Mouse (Mus musculus): Measurements from ENCODE around the gene Rps6kc1.

The Rps6kc1 gene

DNA sequence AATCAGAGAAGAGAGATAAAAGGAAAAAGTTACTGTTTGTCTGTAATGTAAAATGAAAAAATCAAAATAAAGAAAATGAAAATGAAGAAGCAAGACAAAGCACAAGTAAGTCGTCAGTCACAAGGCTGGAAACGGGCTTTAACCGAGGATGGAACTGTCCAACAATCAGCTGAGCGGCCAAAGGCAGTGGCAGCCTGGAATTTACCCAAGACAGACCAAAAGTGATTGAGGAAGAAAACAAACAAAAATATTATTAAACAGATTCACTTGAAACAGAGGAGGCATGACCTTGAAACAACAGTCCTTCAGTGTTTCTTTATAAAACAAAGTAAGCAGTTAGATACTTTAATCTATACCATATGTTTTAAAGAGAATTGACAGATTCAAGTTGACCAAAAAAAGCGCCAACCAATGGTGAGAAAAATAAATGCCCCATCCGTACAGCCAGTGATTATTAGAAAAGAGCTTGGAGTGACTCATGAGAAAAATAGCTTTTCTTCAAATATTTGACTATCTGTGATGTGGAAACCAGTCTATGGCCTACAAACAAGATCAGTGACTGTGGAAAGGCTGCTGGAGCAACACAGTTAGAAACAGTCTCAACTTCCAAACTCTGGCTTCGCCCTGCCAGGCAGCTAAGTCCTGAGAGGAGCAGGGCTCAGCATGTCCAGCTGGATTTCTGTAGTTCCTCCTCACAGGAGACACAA, 77.2 kb downstream of the Rps6kc1 start:
- DNase-seq (ENCODE audit: low spot score): peak; percentile 32

GRCm38 (mm10) chr1:190832965-190833630, 78.5 kb downstream of the Rps6kc1 start:
- DNase-seq (ENCODE audit: low spot score): no peak

GRCm38 (mm10) chr1:190831839-190832497, 79.6 kb downstream of the Rps6kc1 start:
- peak; percentile 66 for DNase-seq (ENCODE audit: low spot score)

GRCm38 (mm10) chr1:190826486-190827034, 85.0 kb downstream of the Rps6kc1 start:
- no peak for DNase-seq (ENCODE audit: low spot score)

DNA sequence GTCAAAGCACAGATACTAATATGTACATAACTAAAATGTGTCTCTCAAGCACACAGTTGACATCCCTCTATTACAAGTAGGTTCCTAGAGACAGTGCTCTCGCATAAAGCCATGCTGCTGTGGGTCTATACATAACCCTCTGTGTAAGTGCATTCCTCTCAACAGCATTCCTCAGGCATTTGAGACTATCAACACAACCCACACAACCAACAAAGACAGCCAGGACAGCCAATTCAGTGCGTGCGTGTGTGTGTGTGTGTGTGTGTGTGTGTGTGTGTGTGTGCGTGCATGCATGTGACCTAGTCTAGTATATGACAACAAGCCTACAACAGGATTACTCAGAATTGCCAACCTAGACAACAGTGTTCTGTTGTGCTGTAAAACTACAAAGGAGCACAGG, 87.8 kb downstream of the Rps6kc1 start:
- DNase-seq (ENCODE audit: low spot score): no peak

GRCm38 (mm10) chr1:190816141-190816540, 95.4 kb downstream of the Rps6kc1 start:
- DNase-seq (ENCODE audit: low spot score): no peak

GRCm38 (mm10) chr1:190810408-190810807, 101.2 kb downstream of the Rps6kc1 start:
- no peak for DNase-seq (ENCODE audit: low spot score)

- no peak for DNase-seq (ENCODE audit: low spot score)
Observed at GRCm38 (mm10) chr1:190808766-190809221, 102.8 kb downstream of the Rps6kc1 start.

- DNase-seq (ENCODE audit: low spot score): no peak
Observed at GRCm38 (mm10) chr1:190806817-190807216, 104.8 kb downstream of the Rps6kc1 start.

DNA sequence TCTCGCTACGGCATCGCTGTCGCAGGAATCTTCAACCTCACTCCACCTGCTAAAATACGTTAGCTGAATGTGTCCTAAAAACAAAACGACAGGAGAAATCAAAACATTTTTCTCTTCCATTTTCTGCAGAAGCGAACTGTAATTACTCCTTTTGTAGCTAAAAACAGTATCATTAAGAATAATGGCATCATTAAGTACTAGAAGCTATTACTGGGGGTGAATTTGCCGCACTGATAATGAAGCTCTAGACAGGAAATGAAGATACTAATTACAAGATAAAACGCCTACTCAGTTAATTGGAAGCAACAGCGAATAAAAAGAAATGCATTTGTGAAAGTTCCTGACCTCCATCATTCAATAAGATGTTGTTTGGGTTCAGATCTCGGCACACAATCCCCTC, 112.9 kb downstream of the Rps6kc1 start:
- no peak for DNase-seq (ENCODE audit: low spot score)

DNA sequence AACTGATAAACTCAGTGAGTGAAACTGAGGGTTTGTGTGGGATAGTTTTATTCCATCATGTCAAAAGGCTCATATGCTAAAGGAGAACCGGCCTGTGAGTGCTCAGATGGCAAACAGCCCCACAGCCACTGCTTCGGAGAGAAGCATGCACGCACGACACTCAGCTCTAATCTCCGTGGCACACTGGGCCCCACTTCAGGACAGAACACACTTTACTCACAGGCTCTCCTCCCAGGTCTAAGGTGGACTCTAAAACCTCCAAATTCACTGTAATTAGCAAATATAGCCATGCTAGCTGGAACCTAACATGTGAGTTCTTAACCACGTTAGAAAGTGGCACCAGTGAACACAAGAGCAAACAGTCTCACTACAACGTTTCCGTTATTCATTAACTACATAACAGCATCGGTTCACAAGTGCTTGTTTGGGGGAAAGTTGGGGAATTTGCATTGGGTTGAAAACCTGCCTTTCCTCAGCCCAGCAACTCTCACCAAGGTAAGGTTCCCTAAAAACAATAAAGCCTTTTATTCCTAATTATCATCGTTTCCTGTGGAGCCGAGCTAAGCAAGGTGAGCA, 114.0 kb downstream of the Rps6kc1 start:
- DNase-seq (ENCODE audit: low spot score): no peak

DNA sequence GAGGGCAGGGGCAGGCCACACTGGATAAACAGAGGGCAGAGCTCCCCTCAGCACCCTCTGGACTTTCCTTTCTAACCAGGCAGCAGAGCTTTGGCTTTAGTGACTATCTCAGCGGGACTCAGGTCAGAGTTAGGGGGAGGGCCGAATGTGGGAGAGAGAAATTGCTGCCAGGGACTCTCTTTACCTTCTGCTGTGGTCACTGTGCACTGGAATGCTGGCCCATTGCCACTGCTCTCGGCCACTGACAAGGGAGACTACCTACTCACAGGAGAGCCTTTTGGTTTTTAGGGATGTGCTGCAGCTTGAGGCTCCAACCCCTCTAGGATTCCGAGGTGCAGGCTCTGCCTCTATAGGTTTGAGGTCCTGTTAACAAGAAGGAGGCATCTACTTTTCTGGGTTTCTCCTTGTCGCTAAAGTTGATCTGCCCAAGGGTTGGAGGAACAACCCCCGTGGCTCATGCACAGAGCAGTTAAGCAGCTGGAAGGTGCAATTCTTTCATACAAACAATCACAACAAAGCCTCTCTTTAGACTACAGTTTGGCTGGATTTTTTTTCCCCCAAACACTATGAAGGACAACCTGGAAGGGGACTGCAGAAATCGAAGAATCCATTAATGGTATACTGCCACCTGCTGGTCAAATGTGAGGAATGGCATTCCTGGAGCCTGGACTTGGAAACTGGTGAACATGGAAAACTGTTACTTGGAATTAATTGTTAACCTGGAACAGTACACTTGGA, 114.7 kb downstream of the Rps6kc1 start:
- no peak for DNase-seq (ENCODE audit: low spot score)

- no peak for DNase-seq (ENCODE audit: low spot score)
Observed at GRCm38 (mm10) chr1:190791638-190792037, 119.9 kb downstream of the Rps6kc1 start.

GRCm38 (mm10) chr1:190790720-190791119, 120.8 kb downstream of the Rps6kc1 start:
- DNase-seq (ENCODE audit: low spot score): no peak

- no peak for DNase-seq (ENCODE audit: low spot score)
Observed at GRCm38 (mm10) chr1:190777660-190778059, 133.9 kb downstream of the Rps6kc1 start.

DNA sequence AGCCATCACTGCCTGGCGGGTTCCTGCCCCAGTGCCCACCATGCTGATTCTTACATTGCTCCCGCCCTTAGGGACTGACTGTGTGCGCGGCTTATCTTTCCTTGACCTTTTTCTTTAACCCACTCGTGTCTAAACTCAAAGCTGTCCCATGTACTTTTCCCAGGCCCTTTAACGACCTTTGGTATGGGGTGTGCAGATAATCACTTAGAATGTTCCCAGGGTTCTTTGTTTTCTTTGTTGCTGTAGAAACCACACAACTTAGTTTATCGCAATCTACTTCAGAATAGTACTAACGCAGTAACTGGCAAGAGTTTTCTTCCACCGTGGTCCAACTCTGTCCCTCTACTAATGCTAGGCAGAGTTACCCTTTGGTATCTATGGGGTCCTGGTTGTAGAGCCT, 135.3 kb downstream of the Rps6kc1 start:
- no peak for DNase-seq (ENCODE audit: low spot score)

DNA sequence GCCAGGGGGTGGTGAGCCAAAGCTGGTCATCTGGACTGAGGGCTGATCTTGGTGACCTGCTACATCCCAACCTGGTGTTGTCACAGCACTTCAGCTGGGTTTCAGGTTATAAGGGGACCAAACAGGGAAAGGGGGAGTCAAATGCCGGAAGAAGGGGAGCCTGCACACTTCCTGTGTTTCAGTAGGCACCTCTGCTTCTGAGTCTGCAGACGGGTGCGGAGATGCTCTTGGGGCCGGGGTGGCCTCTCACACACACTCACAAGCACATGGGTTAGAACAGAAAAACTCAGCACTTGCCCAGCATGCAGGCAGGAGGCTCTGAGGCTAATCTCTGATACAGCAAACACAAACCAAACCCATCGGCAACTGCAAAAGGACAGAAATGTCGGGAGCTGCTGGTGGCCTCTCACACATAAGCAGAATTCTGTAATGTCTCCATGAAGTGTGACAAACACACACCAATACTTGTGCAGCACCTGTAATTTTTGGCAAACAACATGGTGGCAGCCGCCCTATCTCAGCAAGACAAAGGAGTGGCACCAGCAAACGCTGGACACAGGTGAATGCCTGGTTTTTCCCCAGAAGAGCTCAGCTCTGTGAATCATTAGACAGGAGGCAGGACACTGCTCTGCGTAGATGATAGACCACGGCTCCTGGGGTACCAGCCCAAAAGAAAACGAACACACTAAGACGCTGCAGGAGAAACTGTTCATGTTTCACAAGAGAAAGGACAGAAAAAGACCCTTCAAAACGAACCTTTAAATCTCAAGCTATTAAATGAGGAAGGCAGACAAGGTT, 139.3 kb downstream of the Rps6kc1 start:
- DNase-seq (ENCODE audit: low spot score): no peak

- no peak for DNase-seq (ENCODE audit: low spot score)
Observed at GRCm38 (mm10) chr1:190769748-190770147, 141.8 kb downstream of the Rps6kc1 start.

GRCm38 (mm10) chr1:190768307-190768706, 143.3 kb downstream of the Rps6kc1 start:
- DNase-seq (ENCODE audit: low spot score): no peak

DNA sequence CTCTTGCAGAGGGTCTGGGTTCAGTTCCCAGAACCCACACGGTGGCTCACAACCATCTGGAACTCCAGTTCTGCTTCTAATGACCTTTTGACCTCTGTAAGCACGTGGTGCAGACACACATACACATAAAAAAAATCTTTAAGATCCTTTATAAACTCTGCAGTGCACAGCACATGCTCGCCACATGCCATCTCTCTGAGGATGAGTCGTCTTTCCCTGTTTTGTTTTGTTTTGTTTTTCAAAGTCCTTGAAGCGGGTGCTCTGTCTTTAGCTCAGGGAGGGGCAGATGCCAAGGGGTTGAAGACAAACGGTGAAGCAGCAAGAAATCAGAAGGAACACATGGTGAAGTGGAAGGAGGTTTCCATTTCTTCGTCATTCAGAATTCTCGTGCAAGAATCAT, 143.9 kb downstream of the Rps6kc1 start:
- no peak for DNase-seq (ENCODE audit: low spot score)

DNA sequence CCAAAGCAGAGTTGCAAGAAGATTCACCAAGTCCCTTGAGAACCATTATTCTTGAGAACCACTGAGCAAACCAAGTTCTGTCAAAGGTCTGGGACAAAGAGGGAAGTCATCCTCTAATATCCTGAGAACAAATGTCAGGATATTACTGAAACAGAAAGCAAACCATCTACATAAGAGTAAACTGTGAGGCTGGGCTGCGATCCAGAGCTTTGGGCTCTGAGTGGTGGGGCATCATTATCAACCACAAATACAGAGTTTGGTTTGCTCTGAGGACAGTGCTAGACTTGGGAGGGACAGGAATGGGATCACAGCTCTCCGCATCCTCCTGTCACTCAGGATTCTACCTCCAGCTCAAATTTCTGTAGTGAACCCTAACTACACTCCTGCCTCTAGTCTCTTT, 144.8 kb downstream of the Rps6kc1 start:
- no peak for DNase-seq (ENCODE audit: low spot score)

Data from urinary bladder, postnatal 14 days (tissue).